Mouse (Mus musculus) E14TG2a.4 (cell line): ENCODE results near the gene Lctl.

Experiments used
- CTCF ChIP-seq: conservative IDR thresholded peaks from 2 replicates; pipeline ENCODE4 v1.5.1; 2014; ENCODE audit warnings: low read length
- NANOG ChIP-seq: IDR thresholded peaks from 2 replicates; pipeline ENCODE4 v1.6.1; 2014; ENCODE audit warnings: borderline replicate concordance, low read length, mixed read lengths

DNA sequence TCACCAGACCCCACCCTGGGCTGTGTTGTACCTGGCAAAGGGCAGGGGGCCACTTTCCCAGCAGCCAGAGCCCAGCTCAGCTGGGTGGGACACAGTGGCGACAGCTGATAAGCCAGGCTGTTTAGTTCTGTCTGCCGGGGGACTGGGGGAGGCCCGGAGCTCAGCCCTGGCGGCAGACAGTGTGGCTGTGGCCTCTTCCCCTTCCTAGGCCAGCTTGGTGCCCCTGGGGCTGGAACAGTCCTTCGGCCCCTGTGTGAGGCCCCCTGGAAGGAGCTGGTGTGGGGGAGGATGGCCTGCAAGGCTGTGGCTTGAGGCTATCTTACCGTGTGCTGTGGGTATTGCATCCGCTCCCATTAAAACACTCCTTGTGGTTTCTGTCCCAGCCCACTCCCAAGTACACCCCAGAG lies 38.6 kb upstream of the Lctl start:
- no peak for TF ChIP-seq CTCF
- no peak for TF ChIP-seq NANOG
